ENCODE assay signal across 15 mouse cellular contexts in genomic region chr14:16023853-16024252, GRCm38 (mm10).
A peak's percentile ranks its signal among the peaks of the same experiment; 100 is the strongest.
DNase-seq lines count a peak whose midpoint lies in the region.
"Had no signal": no experiment of that assay in that cellular context is flagged by ENCODE, and none has a peak within 500 bp of the region (broad histone marks: within the 10 kb centered on the region; RNA-seq: fewer than 3 reads in every experiment).

No protein-coding gene starts in this region.

- DNase-seq in 3T3-L1 (ENCODE audit: low read depth, low spot score): peak; percentile 6
- DNase-seq in CD4-positive helper T cell, adult 2 months (ENCODE audit: low read depth, low spot score): peak; percentile 26
- peak; percentile 7 for DNase-seq in T-cell, adult 2 months (ENCODE audit: low spot score)
- DNase-seq in naive thymus-derived CD4-positive, alpha-beta T cell, adult 2 months (ENCODE audit: low read depth): peak; percentile 57
- no peak for DNase-seq in frontal cortex, postnatal 14 days (ENCODE audit: low spot score in 2 of 2)
- DNase-seq in heart, postnatal 14 days: no peak
- DNase-seq in cerebellum, postnatal 25 days: no peak
- DNase-seq: adrenal gland, adult 2 months; adrenal gland, postnatal 36 days; cerebellum, adult 2 months; cerebellum, postnatal 10 days; embryo, embryonic 11 days; heart, adult 2 months; heart, postnatal 4 days; kidney, adult 2 months had no signal

- intact Hi-C loops in heart, postnatal 14 days (cut with DNase I): no loop called here

Comparison
In these comparisons a context has a peak if more than half of its experiments do, and no peak if none do; other contexts are left out.
1. DNase-seq: peak in 3T3-L1 (single experiment), CD4-positive helper T cell, adult 2 months (single experiment), T-cell, adult 2 months (single experiment) and naive thymus-derived CD4-positive, alpha-beta T cell, adult 2 months (single experiment); none in frontal cortex, postnatal 14 days (0 of 2), heart, postnatal 14 days (0 of 2) and cerebellum, postnatal 25 days (0 of 2).